Mouse (Mus musculus): ENCODE data around the gene St6gal1. TPM values are rescaled to one million over a fixed set of nuclear protein-coding genes. Genes with fewer than 3 reads are reported as not detected.

The St6gal1 gene
- polyA plus RNA-seq, 1 experiment from 2014 or later = 18.7 TPM

- H3K9ac ChIP-seq (ENCODE audit: low read depth, low read length) = no peak overlapping the region
- H3K4me2 ChIP-seq = no peak overlapping the region
- H3K36me3 ChIP-seq (ENCODE audit: control insufficient read depth, insufficient read depth, low read length) = no peaks in the 10 kb centered on the region
- H3K27me3 ChIP-seq (replicated peaks; ENCODE audit: control insufficient read depth, insufficient read depth, low read length) = 0 out of 2 replicates have a peak, but pooled peaks cover 3% of the 10 kb centered on the region
- peaks cover 3% of the 10 kb centered on the region; the same call in 1 of the 2 replicates for H3K4me1 ChIP-seq (replicated peaks; ENCODE audit: control insufficient read depth, insufficient read depth, low read length)
- no peak overlapping the region for H3K4me3 ChIP-seq (ENCODE audit: low read depth, low read length)
- H3K27ac ChIP-seq (ENCODE audit: low read depth, low read length) = no peak overlapping the region
- ATAC-seq (replicated peaks; ENCODE audit: low FRiP score) = no peak
- DNase-seq (ENCODE audit: low spot score) = no peak
- no peaks in the 10 kb centered on the region for H3K9me3 ChIP-seq (ENCODE audit: control insufficient read depth, low read length)
- WGBS = 71% methylated on average over 5 of the region's 5 CpGs
Observed at GRCm38 (mm10) chr16:23234557-23234956, 10.0 kb downstream of the St6gal1 start.

- Histone ChIP-seq H3K9ac (ENCODE audit: low read depth, low read length) (no peak overlapping the region), H3K36me3 (ENCODE audit: control insufficient read depth, insufficient read depth, low read length) (no peaks in the 10 kb centered on the region), H3K9me3 (ENCODE audit: control insufficient read depth, low read length) (no peaks in the 10 kb centered on the region), H3K4me2 (no peak overlapping the region), H3K4me1 (replicated peaks; ENCODE audit: control insufficient read depth, insufficient read depth, low read length) (peaks cover 3% of the 10 kb centered on the region), H3K4me3 (ENCODE audit: low read depth, low read length) (no peak overlapping the region), H3K27ac (ENCODE audit: low read depth, low read length) (no peak overlapping the region), H3K27me3 (replicated peaks; ENCODE audit: control insufficient read depth, insufficient read depth, low read length) (no peaks in the 10 kb centered on the region)
- WGBS = 61% methylated on average over 7 of the region's 7 CpGs
- no peak for DNase-seq (ENCODE audit: low spot score)
- no peak for ATAC-seq (replicated peaks; ENCODE audit: low FRiP score)
Observed at GRCm38 (mm10) chr16:23235173-23235694, 10.7 kb downstream of the St6gal1 start.

DNA sequence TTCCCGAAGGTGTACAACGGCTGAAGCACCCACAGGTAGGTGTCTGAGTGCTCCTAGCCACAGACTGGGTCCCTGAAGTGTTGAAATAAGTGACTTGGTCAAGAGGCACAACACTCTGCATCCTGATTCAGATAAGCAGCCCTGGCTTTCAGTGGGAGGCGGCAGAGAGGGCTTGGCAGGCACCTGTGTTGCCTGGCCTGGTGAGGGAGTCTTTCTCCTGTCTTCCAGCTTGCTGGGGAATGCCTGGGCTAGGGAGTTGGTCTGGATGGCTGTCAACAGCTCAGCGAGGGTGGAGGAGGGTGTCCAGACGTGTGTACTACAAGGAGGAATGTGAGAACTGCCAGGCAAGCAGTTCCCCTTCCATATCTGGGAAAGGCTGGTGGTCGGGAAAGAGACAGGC is 15.0 kb downstream of the St6gal1 start:
- Histone ChIP-seq H3K4me2 (no peak overlapping the region), H3K36me3 (ENCODE audit: control insufficient read depth, insufficient read depth, low read length) (no peaks in the 10 kb centered on the region), H3K9ac (ENCODE audit: low read depth, low read length) (no peak overlapping the region), H3K9me3 (ENCODE audit: control insufficient read depth, low read length) (no peaks in the 10 kb centered on the region), H3K27ac (ENCODE audit: low read depth, low read length) (no peak overlapping the region), H3K4me3 (ENCODE audit: low read depth, low read length) (no peak overlapping the region), H3K4me1 (replicated peaks; ENCODE audit: control insufficient read depth, insufficient read depth, low read length) (peaks cover 3% of the 10 kb centered on the region; the same call in 1 of the 2 replicates), H3K27me3 (replicated peaks; ENCODE audit: control insufficient read depth, insufficient read depth, low read length) (no peaks in the 10 kb centered on the region)
- 58% methylated on average over 6 of the region's 6 CpGs for WGBS
- no peak for DNase-seq (ENCODE audit: low spot score)
- ATAC-seq (replicated peaks; ENCODE audit: low FRiP score) = no peak

DNA sequence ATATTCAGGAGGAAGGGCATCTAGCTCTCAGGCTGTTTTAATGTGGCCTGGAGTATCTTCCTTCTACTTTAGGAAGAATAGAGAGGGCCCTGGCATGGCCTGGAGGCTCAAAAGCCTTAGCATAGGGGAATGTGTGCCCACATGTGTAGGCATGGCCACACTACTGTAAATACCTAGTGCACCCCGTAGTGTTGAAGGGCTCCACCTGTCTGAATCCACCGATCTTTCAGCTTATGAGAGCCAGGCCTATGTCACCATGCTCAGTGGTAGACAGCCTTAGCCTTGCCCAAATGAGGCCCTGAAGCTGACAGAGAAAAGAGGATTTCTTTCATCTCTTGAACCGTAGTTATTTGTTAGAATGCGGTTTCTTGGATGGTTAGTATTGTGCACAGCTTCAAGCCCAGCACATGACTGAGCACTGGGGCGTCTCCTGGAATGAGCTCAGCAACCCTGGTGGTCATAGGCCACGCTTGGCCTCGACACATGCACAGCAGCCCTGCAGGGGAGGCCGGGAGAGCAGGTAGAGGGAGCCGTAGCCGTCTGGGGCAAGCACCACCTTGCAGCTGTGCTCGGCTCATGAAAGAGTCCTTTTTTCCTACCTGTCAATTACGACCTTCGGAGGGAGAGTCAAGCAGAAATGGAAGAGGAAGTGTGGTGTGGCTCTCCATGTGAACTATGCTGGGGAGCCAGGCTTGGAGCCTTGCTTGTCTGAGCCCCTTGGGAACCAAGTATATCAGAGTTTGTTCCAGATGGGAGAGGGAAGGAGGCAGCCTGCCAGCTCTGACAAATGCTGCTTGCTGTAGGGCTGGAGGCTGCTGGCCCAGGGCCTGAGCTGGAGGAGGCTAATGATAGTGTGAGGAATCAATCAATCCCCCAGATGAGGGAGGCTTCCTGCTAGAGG is 15.8 kb downstream of the St6gal1 start:
- 50% methylated on average over 13 of the region's 13 CpGs for WGBS
- ATAC-seq (replicated peaks; ENCODE audit: low FRiP score) (0 out of 2 replicates have a peak, but pooled peaks have one; percentile 36), DNase-seq (ENCODE audit: low spot score) (no peak)
- H3K27me3 ChIP-seq (replicated peaks; ENCODE audit: control insufficient read depth, insufficient read depth, low read length) = no peaks in the 10 kb centered on the region
- peaks cover 3% of the 10 kb centered on the region; the same call in 1 of the 2 replicates for H3K4me1 ChIP-seq (replicated peaks; ENCODE audit: control insufficient read depth, insufficient read depth, low read length)
- no peak overlapping the region for H3K4me2 ChIP-seq
- H3K9me3 ChIP-seq (ENCODE audit: control insufficient read depth, low read length) = no peaks in the 10 kb centered on the region
- H3K4me3 ChIP-seq (ENCODE audit: low read depth, low read length) = no peak overlapping the region
- no peak overlapping the region for H3K9ac ChIP-seq (ENCODE audit: low read depth, low read length)
- no peak overlapping the region for H3K27ac ChIP-seq (ENCODE audit: low read depth, low read length)
- no peaks in the 10 kb centered on the region; the same call in 1 of the 2 replicates for H3K36me3 ChIP-seq (ENCODE audit: control insufficient read depth, insufficient read depth, low read length)

- H3K36me3 ChIP-seq (ENCODE audit: control insufficient read depth, insufficient read depth, low read length) = no peaks in the 10 kb centered on the region; the same call in 1 of the 2 replicates
- H3K9me3 ChIP-seq (ENCODE audit: control insufficient read depth, low read length) = no peaks in the 10 kb centered on the region
- WGBS = 57% methylated on average over 5 of the region's 5 CpGs
- H3K4me3 ChIP-seq (ENCODE audit: low read depth, low read length) = no peak overlapping the region
- no peak overlapping the region for H3K27ac ChIP-seq (ENCODE audit: low read depth, low read length)
- ATAC-seq (replicated peaks; ENCODE audit: low FRiP score) = no peak
- H3K9ac ChIP-seq (ENCODE audit: low read depth, low read length) = no peak overlapping the region
- no peak for DNase-seq (ENCODE audit: low spot score)
- H3K27me3 ChIP-seq (replicated peaks; ENCODE audit: control insufficient read depth, insufficient read depth, low read length) = no peaks in the 10 kb centered on the region
- no peak overlapping the region for H3K4me2 ChIP-seq
- H3K4me1 ChIP-seq (replicated peaks; ENCODE audit: control insufficient read depth, insufficient read depth, low read length) = peaks cover 3% of the 10 kb centered on the region; the same call in 1 of the 2 replicates
Observed at GRCm38 (mm10) chr16:23240950-23241259, 16.4 kb downstream of the St6gal1 start.

- Histone ChIP-seq H3K9ac (ENCODE audit: low read depth, low read length) (no peak overlapping the region), H3K27me3 (replicated peaks; ENCODE audit: control insufficient read depth, insufficient read depth, low read length) (no peaks in the 10 kb centered on the region)
- WGBS = 84% methylated on average over 5 of the region's 5 CpGs
Observed at GRCm38 (mm10) chr16:23243726-23244425, 19.3 kb downstream of the St6gal1 start.

GRCm38 (mm10) chr16:23244486-23244885 is 19.9 kb downstream of the St6gal1 start:
- no peak overlapping the region for H3K4me2 ChIP-seq
- H3K27ac ChIP-seq (ENCODE audit: low read depth, low read length) = no peak overlapping the region
- no peak overlapping the region for H3K4me3 ChIP-seq (ENCODE audit: low read depth, low read length)
- H3K9me3 ChIP-seq (ENCODE audit: control insufficient read depth, low read length) = no peaks in the 10 kb centered on the region
- DNase-seq (ENCODE audit: low spot score) = no peak
- peaks cover 3% of the 10 kb centered on the region; the same call in 1 of the 2 replicates for H3K4me1 ChIP-seq (replicated peaks; ENCODE audit: control insufficient read depth, insufficient read depth, low read length)
- H3K27me3 ChIP-seq (replicated peaks; ENCODE audit: control insufficient read depth, insufficient read depth, low read length) = no peaks in the 10 kb centered on the region
- no peaks in the 10 kb centered on the region; the same call in 1 of the 2 replicates for H3K36me3 ChIP-seq (ENCODE audit: control insufficient read depth, insufficient read depth, low read length)
- no peak for ATAC-seq (replicated peaks; ENCODE audit: low FRiP score)
- WGBS = 90% methylated on average over 7 of the region's 7 CpGs
- no peak overlapping the region for H3K9ac ChIP-seq (ENCODE audit: low read depth, low read length)

More at GRCm38 (mm10) chr16:23243726-23244425, 19.3 kb downstream of the St6gal1 start:
- Histone ChIP-seq H3K4me3 (ENCODE audit: low read depth, low read length) (no peak overlapping the region), H3K27ac (ENCODE audit: low read depth, low read length) (no peak overlapping the region), H3K36me3 (ENCODE audit: control insufficient read depth, insufficient read depth, low read length) (no peaks in the 10 kb centered on the region; the same call in 1 of the 2 replicates), H3K4me1 (replicated peaks; ENCODE audit: control insufficient read depth, insufficient read depth, low read length) (peaks cover 3% of the 10 kb centered on the region; the same call in 1 of the 2 replicates), H3K4me2 (no peak overlapping the region), H3K9me3 (ENCODE audit: control insufficient read depth, low read length) (no peaks in the 10 kb centered on the region)
- no peak for ATAC-seq (replicated peaks; ENCODE audit: low FRiP score)
- DNase-seq (ENCODE audit: low spot score) = no peak

- no peaks in the 10 kb centered on the region for H3K9me3 ChIP-seq (ENCODE audit: control insufficient read depth, low read length)
- WGBS = 62% methylated on average over 4 of the region's 4 CpGs
- H3K27ac ChIP-seq (ENCODE audit: low read depth, low read length) = no peak overlapping the region
- H3K36me3 ChIP-seq (ENCODE audit: control insufficient read depth, insufficient read depth, low read length) = no peaks in the 10 kb centered on the region; the same call in 1 of the 2 replicates
- H3K27me3 ChIP-seq (replicated peaks; ENCODE audit: control insufficient read depth, insufficient read depth, low read length) = no peaks in the 10 kb centered on the region
- no peak for ATAC-seq (replicated peaks; ENCODE audit: low FRiP score)
- peaks cover 6% of the 10 kb centered on the region; the same call in 1 of the 2 replicates for H3K4me1 ChIP-seq (replicated peaks; ENCODE audit: control insufficient read depth, insufficient read depth, low read length)
- H3K4me2 ChIP-seq = no peak overlapping the region
- DNase-seq (ENCODE audit: low spot score) = no peak
- H3K4me3 ChIP-seq (ENCODE audit: low read depth, low read length) = no peak overlapping the region
- no peak overlapping the region for H3K9ac ChIP-seq (ENCODE audit: low read depth, low read length)
Observed at GRCm38 (mm10) chr16:23249285-23249684, 24.7 kb downstream of the St6gal1 start.
